Mouse (Mus musculus) heart, embryonic 15.5 days (tissue): ENCODE measurements at regions not wholly inside any gene's neighbourhood (a gene's known extent, or its start where the extent isn't known, plus 50 kb on each side); places are given as distances from the start of the nearest gene placed in this dataset.

Source experiments
- ATAC-seq: fragments of 200-750 bp; cut with Nextera tagmentation; replicated peaks from 2 replicates; pipeline ENCODE4 v1.8.0; 2017; ENCODE audit warnings: low read depth, moderate TSS enrichment; ENCODE audit not compliant: insufficient number of reproducible peaks, insufficient read depth, low FRiP score
- H3K27ac ChIP-seq: fragments of 300-500 bp; sonication (generic); 2 replicates; pipeline ENCODE4 v1.5.1; 2015; ENCODE audit warnings: mild to moderate bottlenecking, inconsistent platforms
- H3K27me3 ChIP-seq: fragments of 300-500 bp; sonication (generic); 2 replicates; pipeline ENCODE4 v1.6.1; 2015; ENCODE audit warnings: inconsistent platforms
- H3K36me3 ChIP-seq: fragments of 300-500 bp; sonication (generic); 2 replicates; pipeline ENCODE4 v1.6.1; 2015; ENCODE audit warnings: mild to moderate bottlenecking, inconsistent platforms
- H3K4me1 ChIP-seq: fragments of 300-500 bp; sonication (generic); replicated peaks from 2 replicates; pipeline ENCODE4 v1.6.1; 2015; ENCODE audit warnings: inconsistent platforms
- H3K4me2 ChIP-seq: fragments of 300-500 bp; sonication (generic); 2 replicates; pipeline ENCODE4 v1.6.1; 2015; ENCODE audit warnings: inconsistent platforms, mild to moderate bottlenecking, moderate library complexity
- H3K4me3 ChIP-seq: fragments of 300-500 bp; sonication (generic); 2 replicates; pipeline ENCODE4 v1.5.1; 2015; ENCODE audit warnings: mild to moderate bottlenecking, inconsistent platforms
- H3K9ac ChIP-seq: fragments of 300-500 bp; sonication (generic); 2 replicates; pipeline ENCODE4 v1.6.1; 2015; ENCODE audit warnings: mild to moderate bottlenecking, inconsistent platforms
- H3K9me3 ChIP-seq: fragments of 300-500 bp; sonication (generic); replicated peaks from 2 replicates; pipeline ENCODE4 v1.6.1; 2016; ENCODE audit warnings: inconsistent platforms
- WGBS: fragments of 180-500 bp; shearing (Covaris S2); methylation state at CpG from one replicate; pipeline ENCODE4 v1.1.7; 2015; ENCODE audit warnings: mixed read lengths; 5-methylcytosine and 5-hydroxymethylcytosine counted together

- H3K4me1 ChIP-seq, result peaks cover 5% of the 10 kb centered on the region; the same call in 1 of the 2 replicates
- no peaks in the 10 kb centered on the region for H3K9me3 ChIP-seq
- H3K9ac ChIP-seq, result no peak overlapping the region
- no peaks in the 10 kb centered on the region for H3K27me3 ChIP-seq
- no peaks in the 10 kb centered on the region for H3K36me3 ChIP-seq
- no peak overlapping the region for H3K27ac ChIP-seq
- ATAC-seq, result no peak
- H3K4me2 ChIP-seq, result no peak overlapping the region
- H3K4me3 ChIP-seq, result no peak overlapping the region
- WGBS, result 73% methylated on average over 2 of the region's 2 CpGs
Observed at GRCm38 (mm10) chr2:79090273-79090672, 165.0 kb upstream of the Itga4 start.

DNA sequence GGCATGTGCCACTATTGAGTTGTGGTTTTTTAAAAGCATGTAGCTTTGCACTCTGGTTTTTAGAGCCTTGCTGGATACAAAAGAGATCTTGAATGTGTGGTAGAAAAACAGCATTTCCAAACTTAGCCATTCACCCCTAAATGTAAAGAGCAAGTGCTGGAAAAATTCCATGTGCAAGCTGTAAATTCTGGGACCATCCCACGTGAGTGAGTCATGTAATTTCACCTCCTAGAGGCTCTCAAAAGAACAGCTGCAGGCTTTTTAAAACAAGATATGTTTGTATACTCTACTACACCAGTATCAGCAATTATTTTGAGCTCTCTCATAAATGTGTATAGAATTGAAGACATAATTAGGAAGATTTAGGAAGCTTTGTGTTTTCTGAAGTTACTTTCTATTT lies 160.9 kb upstream of the Itga4 start:
- no peak overlapping the region for H3K9ac ChIP-seq
- H3K27ac ChIP-seq, result no peak overlapping the region
- H3K36me3 ChIP-seq, result no peaks in the 10 kb centered on the region
- no peaks in the 10 kb centered on the region for H3K9me3 ChIP-seq
- H3K27me3 ChIP-seq, result no peaks in the 10 kb centered on the region
- no peak for ATAC-seq
- no peaks in the 10 kb centered on the region for H3K4me1 ChIP-seq
- WGBS, result 20% methylated on average over 1 of the region's 1 CpGs
- no peak overlapping the region for H3K4me3 ChIP-seq
- no peak overlapping the region for H3K4me2 ChIP-seq

GRCm38 (mm10) chr2:79096532-79097251 lies 158.5 kb upstream of the Itga4 start:
- Histone ChIP-seq H3K27me3 (no peaks in the 10 kb centered on the region), H3K4me3 (no peak overlapping the region), H3K9ac (no peak overlapping the region), H3K27ac (no peak overlapping the region), H3K4me1 (no peaks in the 10 kb centered on the region), H3K4me2 (no peak overlapping the region), H3K36me3 (no peaks in the 10 kb centered on the region), H3K9me3 (no peaks in the 10 kb centered on the region)
- ATAC-seq, result no peak
- WGBS, result 88% methylated on average over 3 of the region's 3 CpGs

DNA sequence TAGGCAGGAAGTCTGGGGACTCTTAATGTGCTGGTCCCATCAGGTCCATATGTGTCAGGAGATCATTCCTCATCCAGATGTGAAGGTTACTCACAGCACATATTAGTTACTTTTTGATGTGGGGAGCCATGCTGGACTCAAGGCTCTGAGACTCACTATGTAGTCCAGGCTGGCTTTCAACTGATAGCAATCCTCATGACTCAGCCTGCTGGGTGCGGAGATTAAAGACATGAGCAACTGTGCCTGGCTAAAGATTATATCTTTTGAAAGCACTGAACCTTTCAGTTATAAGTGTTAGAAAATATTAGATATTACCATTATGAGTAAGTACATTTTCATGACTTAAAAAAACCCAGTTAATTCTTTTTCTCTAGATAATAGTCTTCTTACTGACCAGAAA lies 155.6 kb upstream of the Itga4 start:
- Histone ChIP-seq H3K9me3 (no peaks in the 10 kb centered on the region), H3K9ac (no peak overlapping the region), H3K4me2 (no peak overlapping the region), H3K27ac (no peak overlapping the region), H3K36me3 (no peaks in the 10 kb centered on the region), H3K27me3 (no peaks in the 10 kb centered on the region), H3K4me1 (no peaks in the 10 kb centered on the region), H3K4me3 (no peak overlapping the region)
- no peak for ATAC-seq
- WGBS, result 87% methylated on average over 1 of the region's 1 CpGs

GRCm38 (mm10) chr2:79111673-79112072 lies 143.6 kb upstream of the Itga4 start:
- no peak overlapping the region for H3K4me3 ChIP-seq
- no peak overlapping the region for H3K4me2 ChIP-seq
- WGBS, result 80% methylated on average over 1 of the region's 1 CpGs
- no peaks in the 10 kb centered on the region for H3K4me1 ChIP-seq
- no peaks in the 10 kb centered on the region for H3K27me3 ChIP-seq
- no peaks in the 10 kb centered on the region for H3K9me3 ChIP-seq
- ATAC-seq, result no peak
- H3K9ac ChIP-seq, result no peak overlapping the region
- H3K36me3 ChIP-seq, result no peaks in the 10 kb centered on the region
- no peak overlapping the region for H3K27ac ChIP-seq

- no peaks in the 10 kb centered on the region for H3K36me3 ChIP-seq
- H3K4me1 ChIP-seq, result no peaks in the 10 kb centered on the region
- no peak for ATAC-seq
- no peak overlapping the region for H3K4me3 ChIP-seq
- no peaks in the 10 kb centered on the region for H3K27me3 ChIP-seq
- 76% methylated on average over 1 of the region's 1 CpGs for WGBS
- no peak overlapping the region for H3K9ac ChIP-seq
- no peak overlapping the region for H3K27ac ChIP-seq
- no peak overlapping the region for H3K4me2 ChIP-seq
- H3K9me3 ChIP-seq, result no peaks in the 10 kb centered on the region
Observed at GRCm38 (mm10) chr2:79112076-79112475, 143.2 kb upstream of the Itga4 start.

DNA sequence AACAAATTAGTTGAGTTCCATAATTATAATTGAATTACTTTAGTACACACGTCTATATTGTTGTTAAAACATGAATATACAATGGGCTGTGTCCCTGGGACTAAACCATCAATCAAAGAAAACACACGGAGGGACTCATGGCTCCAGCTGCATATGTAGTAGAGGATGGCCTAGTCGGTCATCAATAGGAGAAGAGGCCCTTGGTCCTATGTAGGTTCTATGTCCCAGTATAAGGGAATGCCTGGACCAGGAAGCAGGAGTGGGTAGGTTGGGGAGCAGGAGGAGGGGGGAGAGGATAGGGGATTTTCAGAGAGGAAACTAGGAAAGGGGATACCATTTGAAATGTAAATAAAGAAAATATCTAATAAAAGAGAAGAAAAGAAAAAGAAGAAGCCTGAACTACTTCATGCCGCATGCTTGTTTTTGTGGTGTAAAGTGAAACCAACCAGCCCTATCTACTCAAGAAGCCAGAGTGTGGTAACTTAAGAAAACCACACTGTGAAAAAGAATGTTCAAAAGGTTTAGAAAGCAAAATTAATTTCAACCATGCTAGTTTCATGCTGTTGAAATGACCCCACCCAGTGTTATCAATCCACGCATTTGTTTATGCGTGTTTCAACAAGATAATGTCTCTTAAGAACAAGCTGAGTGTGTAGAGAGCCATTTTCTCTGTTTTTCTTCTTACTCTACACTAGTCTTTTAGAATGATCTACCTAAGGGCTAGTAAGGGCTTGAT lies 134.4 kb upstream of the Itga4 start:
- no peak for ATAC-seq
- Histone ChIP-seq H3K9ac (no peak overlapping the region), H3K4me3 (no peak overlapping the region), H3K27ac (no peak overlapping the region), H3K36me3 (no peaks in the 10 kb centered on the region), H3K4me1 (no peaks in the 10 kb centered on the region), H3K27me3 (no peaks in the 10 kb centered on the region), H3K4me2 (no peak overlapping the region), H3K9me3 (no peaks in the 10 kb centered on the region)
- WGBS, result 81% methylated on average over 6 of the region's 6 CpGs

- Histone ChIP-seq H3K9me3 (no peaks in the 10 kb centered on the region), H3K4me2 (no peak overlapping the region), H3K4me1 (no peaks in the 10 kb centered on the region), H3K36me3 (no peaks in the 10 kb centered on the region), H3K27me3 (no peaks in the 10 kb centered on the region), H3K27ac (no peak overlapping the region), H3K9ac (no peak overlapping the region), H3K4me3 (no peak overlapping the region)
- no peak for ATAC-seq
Observed at GRCm38 (mm10) chr2:79122530-79122929, 132.7 kb upstream of the Itga4 start.

DNA sequence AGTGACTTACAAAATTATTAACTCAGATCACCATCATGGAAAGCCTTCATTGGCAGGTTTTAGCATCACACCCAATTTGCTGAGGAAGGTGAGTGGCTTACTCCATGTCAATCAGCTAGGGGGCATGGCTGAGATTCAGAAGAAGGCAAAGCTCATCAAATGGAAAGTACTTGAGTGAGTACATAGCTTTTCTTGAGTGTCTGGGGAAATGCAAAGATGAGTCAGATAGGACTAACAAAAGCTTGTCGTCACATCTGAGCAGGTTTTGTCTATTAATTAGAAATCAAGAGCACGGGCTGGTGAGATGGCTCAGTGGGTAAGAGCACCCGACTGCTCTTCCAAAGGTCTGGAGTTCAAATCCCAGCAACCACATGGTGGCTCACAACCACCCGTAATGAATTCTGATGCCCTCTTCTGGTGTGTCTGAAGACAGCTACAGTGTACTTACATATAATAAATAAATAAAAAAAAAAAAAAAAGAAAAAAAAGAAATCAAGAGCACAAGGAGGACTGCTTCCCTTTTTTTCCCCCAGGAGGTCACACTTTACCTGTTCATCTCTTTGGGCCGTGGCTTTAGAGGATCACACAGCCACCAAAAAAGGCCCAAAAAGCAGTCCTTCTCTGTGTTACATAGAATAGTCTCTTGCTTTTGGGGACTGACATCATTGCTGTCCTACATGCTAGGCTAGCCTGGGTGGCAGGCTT lies 130.8 kb upstream of the Itga4 start:
- 88% methylated on average over 5 of the region's 5 CpGs for WGBS
- ATAC-seq, result no peak
- no peaks in the 10 kb centered on the region for H3K36me3 ChIP-seq
- no peak overlapping the region for H3K27ac ChIP-seq
- no peaks in the 10 kb centered on the region for H3K27me3 ChIP-seq
- H3K4me2 ChIP-seq, result no peak overlapping the region
- H3K9me3 ChIP-seq, result no peaks in the 10 kb centered on the region
- H3K9ac ChIP-seq, result no peak overlapping the region
- H3K4me3 ChIP-seq, result no peak overlapping the region
- no peaks in the 10 kb centered on the region for H3K4me1 ChIP-seq

DNA sequence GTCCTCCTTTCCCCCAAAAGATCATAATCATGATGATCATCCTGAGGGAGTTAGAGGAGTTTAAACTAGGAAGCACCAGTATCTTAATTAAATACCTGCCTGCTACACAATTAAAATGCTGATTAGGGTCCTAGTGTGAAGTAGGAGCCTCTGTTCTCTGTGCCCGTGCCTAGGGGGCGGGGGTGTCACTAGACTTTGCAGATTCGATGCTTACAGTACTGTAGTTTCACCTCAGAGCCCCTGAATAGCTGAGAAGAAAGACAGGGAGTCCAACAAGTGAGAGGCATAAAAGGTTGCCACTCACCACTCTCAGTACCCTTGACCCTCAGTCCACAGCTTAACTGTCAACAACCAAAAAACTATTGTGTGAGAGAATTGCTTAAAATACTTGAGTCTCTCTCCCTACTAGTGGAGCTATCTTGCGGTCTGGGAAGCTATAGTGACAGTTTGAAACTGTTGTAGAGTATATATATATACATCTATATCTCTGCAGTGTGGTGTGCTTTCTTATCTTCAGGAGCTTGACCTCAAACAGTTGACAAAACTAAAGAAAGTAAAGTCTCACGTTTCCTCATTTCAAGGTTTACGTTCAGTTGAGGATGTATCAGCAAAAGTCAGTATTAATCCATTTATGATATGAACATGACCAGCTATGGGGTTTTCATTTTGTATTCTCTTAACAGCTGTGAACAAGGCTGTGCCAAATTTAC lies 128.9 kb upstream of the Itga4 start:
- Histone ChIP-seq H3K27me3 (no peaks in the 10 kb centered on the region), H3K9ac (no peak overlapping the region), H3K4me2 (no peak overlapping the region), H3K4me1 (no peaks in the 10 kb centered on the region), H3K36me3 (no peaks in the 10 kb centered on the region), H3K27ac (no peak overlapping the region), H3K4me3 (no peak overlapping the region), H3K9me3 (no peaks in the 10 kb centered on the region)
- 29% methylated on average over 6 of the region's 6 CpGs for WGBS
- ATAC-seq, result no peak

- 73% methylated on average over 6 of the region's 6 CpGs for WGBS
- Histone ChIP-seq H3K4me3 (no peak overlapping the region), H3K27me3 (no peaks in the 10 kb centered on the region), H3K4me1 (0 out of 2 replicates have a peak, but pooled peaks cover 2% of the 10 kb centered on the region), H3K36me3 (no peaks in the 10 kb centered on the region), H3K9ac (no peak overlapping the region), H3K9me3 (no peaks in the 10 kb centered on the region), H3K27ac (no peak overlapping the region), H3K4me2 (no peak overlapping the region)
- ATAC-seq, result no peak
Observed at GRCm38 (mm10) chr2:79126996-79127741, 128.1 kb upstream of the Itga4 start.
